In the genomic region with DNA sequence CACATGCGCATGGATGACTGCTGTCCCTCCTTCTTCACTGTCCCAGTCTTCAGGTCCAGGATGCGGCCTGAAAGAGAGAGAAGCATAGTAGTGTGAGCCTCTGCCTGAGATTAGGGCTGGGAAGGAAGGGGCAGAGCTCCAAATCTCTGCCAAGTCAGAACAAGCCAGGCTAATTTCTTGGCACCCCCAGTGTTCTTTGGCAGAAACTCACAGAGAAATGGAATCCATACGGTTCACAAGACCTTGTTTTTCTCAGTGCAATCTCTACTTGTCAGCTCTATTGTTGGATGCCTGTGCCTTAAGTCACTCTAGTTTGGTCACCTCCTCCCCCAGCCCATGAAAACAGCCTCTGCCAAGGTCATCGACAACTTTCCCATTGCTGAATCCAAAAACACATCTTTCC, we compare ENCODE assay signal across 14 mouse cellular contexts.
DNase-seq lines count a peak whose midpoint lies in the region; ATAC-seq and TF ChIP-seq lines count a peak whose summit lies in the region.
"Had no signal": no experiment of that assay in that cellular context is flagged by ENCODE, and none has a peak within 500 bp of the region (broad histone marks: within the 10 kb centered on the region; RNA-seq: fewer than 3 reads in every experiment).

No protein-coding gene starts in this region.

- peak overlapping the region; percentile 52 for H3K27ac ChIP-seq in heart, embryonic 16.5 days (ENCODE audit: low read length)
- peak overlapping the region; percentile 40; the same call in 1 of the 2 replicates for H3K27ac ChIP-seq in heart, postnatal 0 days (ENCODE audit: low read depth)
- no peak overlapping the region for H3K27ac ChIP-seq in hindbrain, embryonic 16.5 days (ENCODE audit: low read depth, low read length)
- H3K27ac ChIP-seq: liver, embryonic 14.5 days; midbrain, embryonic 10.5 days had no signal

- H3K9ac ChIP-seq in heart, embryonic 16.5 days (ENCODE audit: low read length) = no peak overlapping the region
- H3K9ac ChIP-seq in heart, postnatal 0 days (replicated peaks; ENCODE audit: low read depth, low read length) = no peak overlapping the region
- H3K9ac ChIP-seq in hindbrain, embryonic 16.5 days (ENCODE audit: low read depth, low read length) = no peak overlapping the region
- H3K9ac ChIP-seq: liver, embryonic 14.5 days had no signal

- no peak overlapping the region for H3K4me3 ChIP-seq in heart, embryonic 16.5 days (ENCODE audit: low read length)
- H3K4me3 ChIP-seq in heart, postnatal 0 days (ENCODE audit: low read depth, low read length) = no peak overlapping the region
- no peak overlapping the region for H3K4me3 ChIP-seq in hindbrain, embryonic 16.5 days (ENCODE audit: low read length)
- H3K4me3 ChIP-seq: midbrain, embryonic 10.5 days had no signal

- no peak for TF ChIP-seq EP300 in heart, postnatal 0 days (IDR thresholded peaks at IDR 0.05; ENCODE audit: low read depth)

- no peak for TF ChIP-seq CTCF in heart, postnatal 0 days (IDR thresholded peaks at IDR 0.05; ENCODE audit: low read depth)

- H3K27me3 ChIP-seq in heart, embryonic 16.5 days (ENCODE audit: control insufficient read depth, insufficient read depth, low read length) = no peaks in the 10 kb centered on the region
- no peaks in the 10 kb centered on the region for H3K27me3 ChIP-seq in heart, postnatal 0 days (ENCODE audit: control insufficient read depth, insufficient read depth, low read length)
- no peaks in the 10 kb centered on the region for H3K27me3 ChIP-seq in hindbrain, embryonic 16.5 days (replicated peaks; ENCODE audit: control insufficient read depth, insufficient read depth, low read length)

- no peaks in the 10 kb centered on the region for H3K36me3 ChIP-seq in heart, embryonic 16.5 days (ENCODE audit: control insufficient read depth, insufficient read depth)
- H3K36me3 ChIP-seq in heart, postnatal 0 days (replicated peaks; ENCODE audit: control insufficient read depth, insufficient read depth, low read length) = no peaks in the 10 kb centered on the region
- no peaks in the 10 kb centered on the region; the same call in 1 of the 2 replicates for H3K36me3 ChIP-seq in hindbrain, embryonic 16.5 days (ENCODE audit: control insufficient read depth, insufficient read depth, low read length)

- no peaks in the 10 kb centered on the region for H3K9me3 ChIP-seq in heart, embryonic 16.5 days (replicated peaks; ENCODE audit: control insufficient read depth, low read length)
- H3K9me3 ChIP-seq in heart, postnatal 0 days (replicated peaks; ENCODE audit: control insufficient read depth, low read length) = no peaks in the 10 kb centered on the region
- no peaks in the 10 kb centered on the region for H3K9me3 ChIP-seq in hindbrain, embryonic 16.5 days (ENCODE audit: control insufficient read depth, low read length)
- H3K9me3 ChIP-seq: midbrain, embryonic 10.5 days had no signal

- peak; percentile 51 for ATAC-seq in heart, embryonic 16.5 days (replicated peaks; ENCODE audit: extremely low read depth, insufficient read depth, low FRiP score)
- peak; percentile 54 for ATAC-seq in heart, postnatal 0 days (ENCODE audit: insufficient read depth, low read depth)
- ATAC-seq in hindbrain, embryonic 16.5 days = no peak

- peaks cover 14% of the 10 kb centered on the region for H3K4me1 ChIP-seq in heart, embryonic 16.5 days (ENCODE audit: control insufficient read depth, insufficient read depth, low read length)
- H3K4me1 ChIP-seq in heart, postnatal 0 days (ENCODE audit: control insufficient read depth, insufficient read depth) = peaks cover 18% of the 10 kb centered on the region
- no peaks in the 10 kb centered on the region; the same call in 1 of the 2 replicates for H3K4me1 ChIP-seq in hindbrain, embryonic 16.5 days (ENCODE audit: control insufficient read depth, insufficient read depth, low read depth, low read length)
- H3K4me1 ChIP-seq: midbrain, embryonic 10.5 days had no signal

- DNase-seq in cerebellum, postnatal 10 days = peak; percentile 57 to 73
- no peak for DNase-seq in cerebellum, adult 8-10 months
- no peak for DNase-seq in heart, adult 9 months (ENCODE audit: low spot score in 2 of 2)
- DNase-seq in Muller cell, postnatal 12 days (ENCODE audit: inconsistent ontology term) = peak; percentile 50
- peak; percentile 62 for DNase-seq in heart, postnatal 0 days (ENCODE audit: low spot score)
- no peak for DNase-seq in thymus, postnatal 0 days (ENCODE audit: low spot score)
- DNase-seq: gastrocnemius, postnatal 36 days; kidney, postnatal 14 days; right cerebral cortex, adult 18-20 months; thymus, postnatal 25 days had no signal

- no peak overlapping the region for H3K4me2 ChIP-seq in heart, embryonic 16.5 days (ENCODE audit: low read depth, low read length)
- H3K4me2 ChIP-seq in heart, postnatal 0 days (ENCODE audit: low read depth, low read length) = no peak overlapping the region
- H3K4me2 ChIP-seq in hindbrain, embryonic 16.5 days (ENCODE audit: low read length) = no peak overlapping the region

- WGBS in heart, embryonic 16.5 days = 50% methylated on average over 4 of the region's 4 CpGs
- WGBS in heart, postnatal 0 days = 51% methylated on average over 4 of the region's 4 CpGs
- WGBS in hindbrain, embryonic 16.5 days = 73% methylated on average over 4 of the region's 4 CpGs

Comparison
In these comparisons a context has a peak if more than half of its experiments do, and no peak if none do; other contexts are left out.
1. DNase-seq: peak in cerebellum, postnatal 10 days (2 of 2), Muller cell, postnatal 12 days (single experiment) and heart, postnatal 0 days (single experiment); none in cerebellum, adult 8-10 months (single experiment), heart, adult 9 months (0 of 2) and thymus, postnatal 0 days (single experiment).